Mouse (Mus musculus): ENCODE data around the gene Dgkb.

- TF ChIP-seq USF1 (IDR thresholded peaks at IDR 0.05; ENCODE audit: low read depth, low read length): no peak
- no peak for TF ChIP-seq EP300 (IDR thresholded peaks at IDR 0.05; ENCODE audit: low read length)
- no peak for TF ChIP-seq ZKSCAN1 (IDR thresholded peaks at IDR 0.05; ENCODE audit: borderline replicate concordance, low read depth, low read length)
- TF ChIP-seq TCF12 (IDR thresholded peaks at IDR 0.05; ENCODE audit: low read depth, low read length): no peak
- TF ChIP-seq POLR2A (IDR thresholded peaks at IDR 0.05; ENCODE audit: low read depth, low read length): no peak
- TF ChIP-seq CTCF (conservative IDR thresholded peaks at IDR 0.05 in 1 of 2, IDR thresholded peaks at IDR 0.05 in 1 of 2; ENCODE audit: low read depth in 2 of 2, low read length in 2 of 2): no peak
- TF ChIP-seq POLR2AphosphoS2 (IDR thresholded peaks at IDR 0.05; ENCODE audit: low read depth, low read length): no peak
- no peak for TF ChIP-seq ZC3H11A (IDR thresholded peaks at IDR 0.05; ENCODE audit: low read depth, low read length)
- no peak for TF ChIP-seq SMC3 (IDR thresholded peaks at IDR 0.05; ENCODE audit: low read depth, low read length)
- TF ChIP-seq ELF1 (IDR thresholded peaks at IDR 0.05; ENCODE audit: low read depth, low read length): no peak
- TF ChIP-seq UBTF (IDR thresholded peaks at IDR 0.05; ENCODE audit: low read depth, low read length): no peak
- no peak for TF ChIP-seq MEF2A (IDR thresholded peaks at IDR 0.05; ENCODE audit: borderline replicate concordance, low read depth, low read length)
- TF ChIP-seq ZNF384 (IDR thresholded peaks at IDR 0.05; ENCODE audit: low read depth, low read length): no peak
- TF ChIP-seq MYC (IDR thresholded peaks at IDR 0.05; ENCODE audit: low read depth, low read length): no peak
Measured at GRCm38 (mm10) chr12:38400089-38400488, 582.6 kb downstream of the Dgkb start.
